Comparison of ENCODE assay signal across 7 mouse cellular contexts in genomic region chr2:180040406-180040805, GRCm38 (mm10). TPM values are rescaled to one million over a fixed set of nuclear protein-coding genes. Genes with fewer than 3 reads are reported as not detected.
DNase-seq lines count a peak whose midpoint lies in the region; ATAC-seq and TF ChIP-seq lines count a peak whose summit lies in the region.

No protein-coding gene starts in this region.

- no peak for TF ChIP-seq EP300 in CH12.LX (IDR thresholded peaks at IDR 0.05; ENCODE audit: low read length)

- no peak overlapping the region for H3K27ac ChIP-seq in CH12.LX (ENCODE audit: insufficient read depth, low read depth)
- no peak overlapping the region for H3K27ac ChIP-seq in forebrain, postnatal 0 days (ENCODE audit: low read depth, low read length)
- peak overlapping the region; percentile 46 for H3K27ac ChIP-seq in macrophage

- H3K79me2 ChIP-seq in CH12.LX (replicated peaks; ENCODE audit: control insufficient read depth, extremely low read depth, insufficient read depth, poor library complexity, severe bottlenecking) = peaks cover 39% of the 10 kb centered on the region
- H3K79me2 ChIP-seq in macrophage (ENCODE audit: inconsistent target) = peaks cover 56% of the 10 kb centered on the region

- H3K4me1 ChIP-seq in CH12.LX (ENCODE audit: control insufficient read depth in 1 of 2, insufficient read depth in 2 of 2) = peaks cover 13 to 26% of the 10 kb centered on the region in 2 experiments; a peak in 3 of 4 replicates
- H3K4me1 ChIP-seq in forebrain, postnatal 0 days (ENCODE audit: insufficient read depth) = peaks cover 24% of the 10 kb centered on the region

- TF ChIP-seq RAD21 in CH12.LX (IDR thresholded peaks at IDR 0.05; ENCODE audit: low read depth, low read length) = no peak

- DNase-seq in 3T3-L1 (ENCODE audit: low read depth, low spot score) (peak; percentile 56), CH12.LX (ENCODE audit: extremely low read depth) (no peak)
- DNase-seq in forebrain, postnatal 0 days = no peak
- DNase-seq in ovary, postnatal 10 days (ENCODE audit: low spot score) = no peak
- no peak for DNase-seq in urinary bladder, postnatal 14 days (ENCODE audit: low spot score)
- no peak for DNase-seq in cerebellum, adult 18-20 months

- H3K9ac ChIP-seq in CH12.LX (ENCODE audit: insufficient read depth, low read depth) = peak overlapping the region; percentile 92
- no peak overlapping the region for H3K9ac ChIP-seq in forebrain, postnatal 0 days

- whole genome bisulfite sequencing in forebrain, postnatal 0 days = 57% methylated on average over 6 of the region's 6 CpGs
- WGBS in macrophage (ENCODE audit: missing documents) = 12% methylated on average over 6 of the region's 6 CpGs

- no peak for ATAC-seq in forebrain, postnatal 0 days

- no peaks in the 10 kb centered on the region for H3K9me3 ChIP-seq in CH12.LX (replicated peaks; ENCODE audit: low read length)
- H3K9me3 ChIP-seq in forebrain, postnatal 0 days (ENCODE audit: low read length) = no peaks in the 10 kb centered on the region

- no peak for TF ChIP-seq CTCF in CH12.LX (conservative IDR thresholded peaks at IDR 0.05 in 1 of 2, IDR thresholded peaks at IDR 0.05 in 1 of 2; ENCODE audit: low read depth in 2 of 2, low read length in 2 of 2)
- no peak for TF ChIP-seq CTCF in forebrain, postnatal 0 days (IDR thresholded peaks at IDR 0.05; ENCODE audit: low read depth)

- H3K36me3 ChIP-seq in CH12.LX (replicated peaks in 1 of 2; ENCODE audit: control insufficient read depth in 1 of 2, insufficient read depth in 1 of 2, low read length in 1 of 2) (peaks cover 42 to 55% of the 10 kb centered on the region in 2 experiments), macrophage (ENCODE audit: inconsistent target) (peaks cover 36% of the 10 kb centered on the region)
- H3K36me3 ChIP-seq in forebrain, postnatal 0 days (ENCODE audit: insufficient read depth) = peaks cover 37% of the 10 kb centered on the region

- in situ Hi-C loops in CH12.LX (cut with MboI; ENCODE audit: low pct_ligation_motif_present, low pct_unique_long_range_greater_than_20kb, low sequenced_read_pairs) = no loop called here

- H3K27me3 ChIP-seq in CH12.LX (replicated peaks) = no peaks in the 10 kb centered on the region
- H3K27me3 ChIP-seq in forebrain, postnatal 0 days (ENCODE audit: insufficient read depth, low read length) = no peaks in the 10 kb centered on the region

- TF ChIP-seq POLR2A in CH12.LX (IDR thresholded peaks at IDR 0.05; ENCODE audit: low read depth, low read length) = no peak

- dilution Hi-C loops in CH12.LX (cut with MboI; ENCODE audit: extremely low pct_ligation_motif_present, extremely low pct_unique_long_range_greater_than_20kb, low sequenced_read_pairs) = no loop called here

- peak overlapping the region in 1 of 3 experiments; percentile 98 for H3K4me3 ChIP-seq in CH12.LX (replicated peaks in 1 of 3; ENCODE audit: low read depth in 2 of 3, low read length in 2 of 3, poor library complexity in 1 of 3)
- peak overlapping the region; percentile 76; the same call in 1 of the 2 replicates for H3K4me3 ChIP-seq in forebrain, postnatal 0 days (ENCODE audit: low read depth, low read length)
- peak overlapping the region; percentile 57 for H3K4me3 ChIP-seq in macrophage (ENCODE audit: inconsistent target)

- H3K4me2 ChIP-seq in CH12.LX (ENCODE audit: insufficient read depth, low read depth, poor library complexity, severe bottlenecking) = peak overlapping the region; percentile 92
- H3K4me2 ChIP-seq in forebrain, postnatal 0 days (ENCODE audit: low read depth) = peak overlapping the region; percentile 79

TF ChIP-seq in CH12.LX, 34 proteins besides CTCF, POLR2A, EP300 and RAD21:
- TF ChIP-seq TCF12 (IDR thresholded peaks at IDR 0.05; ENCODE audit: low read depth, low read length) (no peak), IRF4 (IDR thresholded peaks at IDR 0.05; ENCODE audit: low read depth, low read length) (no peak)

RNA-seq across cellular contexts. Expression of gene Psma7, which starts 1.8 kb away (rescaled TPM):
- total RNA-seq in CH12.LX (2012; rRNA removed) = 443 and 533 TPM in 2 replicates
- 569 and 598 TPM in 2 replicates for total RNA-seq in CH12.LX (2014; rRNA removed)
- 418 and 466 TPM in 2 replicates for polyA plus RNA-seq in CH12.LX (2012; ENCODE audit: insufficient read length, low read depth)
- total RNA-seq in forebrain, postnatal 0 days (2014; rRNA removed) = 301 and 392 TPM in 2 replicates
- polyA plus RNA-seq in forebrain, postnatal 0 days (2015; fragmentation: Nextera tagmentation; extraction: Ambion mirVana) = 581 and 734 TPM in 2 replicates
- total RNA-seq in macrophage (2018; cell fraction: chromatin; rRNA removed) = 100 to 1,000 TPM in 12 of 26 experiments, 10 to 100 TPM in 14; 15.7 to 175 (median 99.5) TPM
- 100 to 1,000 TPM; 118 to 262 (median 199) TPM for total RNA-seq in macrophage (2018; cell fraction: cytosol; rRNA removed)
- 100 to 1,000 TPM in 5 of 26 experiments, 10 to 100 TPM in 21; 19.8 to 135 (median 74.6) TPM for total RNA-seq in macrophage (2018; cell fraction: nucleus; rRNA removed)
- polyA plus RNA-seq in macrophage (2018) = 143 to 206 TPM (median 153 TPM) in 3 replicates

RNA-seq across cellular contexts. Expression of gene Ss18l1, which starts 1.9 kb away (rescaled TPM):
- total RNA-seq in CH12.LX (2012; rRNA removed) (2.1 and 3.0 TPM in 2 replicates), CH12.LX (2014; rRNA removed) (2.0 TPM in 2 replicates)
- polyA plus RNA-seq in CH12.LX (2012; ENCODE audit: insufficient read length, low read depth) (1.7 and 2.1 TPM in 2 replicates), macrophage (2018) (2.0 to 3.1 TPM (median 2.5 TPM) in 3 replicates)
- 82.6 and 104 TPM in 2 replicates for total RNA-seq in forebrain, postnatal 0 days (2014; rRNA removed)
- polyA plus RNA-seq in forebrain, postnatal 0 days (2015; fragmentation: Nextera tagmentation; extraction: Ambion mirVana) = 32.8 and 47.0 TPM in 2 replicates
- 10 to 100 TPM in 11 of 26 experiments, 1 to 10 TPM in 15; 1.5 to 17.5 (median 9.6) TPM for total RNA-seq in macrophage (2018; cell fraction: chromatin; rRNA removed)
- total RNA-seq in macrophage (2018; cell fraction: cytosol; rRNA removed) = 1 to 10 TPM in 25 of 26 experiments, under 1 TPM in 1; 0.90 to 3.8 (median 2.9) TPM
- total RNA-seq in macrophage (2018; cell fraction: nucleus; rRNA removed) = 10 to 100 TPM in 4 of 26 experiments, 1 to 10 TPM in 22; 1.7 to 11.7 (median 6.9) TPM

RNA-seq across cellular contexts. Expression of gene Lsm14b, which starts 15.6 kb away (rescaled TPM):
- total RNA-seq in CH12.LX (2012; rRNA removed) = 16.5 and 16.9 TPM in 2 replicates
- total RNA-seq in CH12.LX (2014; rRNA removed) = 12.2 and 12.6 TPM in 2 replicates
- 15.3 and 15.6 TPM in 2 replicates for polyA plus RNA-seq in CH12.LX (2012; ENCODE audit: insufficient read length, low read depth)
- total RNA-seq in forebrain, postnatal 0 days (2014; rRNA removed) = 154 and 162 TPM in 2 replicates
- polyA plus RNA-seq in forebrain, postnatal 0 days (2015; fragmentation: Nextera tagmentation; extraction: Ambion mirVana) = 24.4 and 24.8 TPM in 2 replicates
- 10 to 100 TPM in 15 of 26 experiments, 1 to 10 TPM in 11; 4.2 to 22.7 (median 11.6) TPM for total RNA-seq in macrophage (2018; cell fraction: chromatin; rRNA removed)
- total RNA-seq in macrophage (2018; cell fraction: cytosol; rRNA removed) = 10 to 100 TPM; 12.1 to 21.9 (median 16.2) TPM
- total RNA-seq in macrophage (2018; cell fraction: nucleus; rRNA removed) = 10 to 100 TPM in 18 of 26 experiments, 1 to 10 TPM in 8; 7.4 to 23.0 (median 12.9) TPM
- 13.6 to 45.7 TPM (median 15.5 TPM) in 3 replicates for polyA plus RNA-seq in macrophage (2018)

RNA-seq across cellular contexts. Expression of gene Mtg2, which starts 30.0 kb away (rescaled TPM):
- total RNA-seq in CH12.LX (2012; rRNA removed) = 24.7 and 31.8 TPM in 2 replicates
- total RNA-seq in CH12.LX (2014; rRNA removed) = 24.1 and 26.5 TPM in 2 replicates
- 23.5 and 28.6 TPM in 2 replicates for polyA plus RNA-seq in CH12.LX (2012; ENCODE audit: insufficient read length, low read depth)
- total RNA-seq in forebrain, postnatal 0 days (2014; rRNA removed) = 27.9 and 32.2 TPM in 2 replicates
- polyA plus RNA-seq in forebrain, postnatal 0 days (2015; fragmentation: Nextera tagmentation; extraction: Ambion mirVana) = 23.5 and 25.5 TPM in 2 replicates
- 10 to 100 TPM in 22 of 26 experiments, 1 to 10 TPM in 4; 6.4 to 51.4 (median 22.7) TPM for total RNA-seq in macrophage (2018; cell fraction: chromatin; rRNA removed)
- 10 to 100 TPM in 8 of 26 experiments, 1 to 10 TPM in 18; 4.2 to 12.7 (median 8.8) TPM for total RNA-seq in macrophage (2018; cell fraction: cytosol; rRNA removed)
- 10 to 100 TPM in 17 of 26 experiments, 1 to 10 TPM in 9; 4.5 to 32.6 (median 13.0) TPM for total RNA-seq in macrophage (2018; cell fraction: nucleus; rRNA removed)
- polyA plus RNA-seq in macrophage (2018) = 3.7 to 10.9 TPM (median 9.9 TPM) in 3 replicates
